Comparison of ENCODE assay signal across 16 mouse cellular contexts in genomic region chr14:25143051-25143450, GRCm38 (mm10).
"Had no signal": no experiment of that assay in that cellular context is flagged by ENCODE, and none has a peak within 500 bp of the region (broad histone marks: within the 10 kb centered on the region; RNA-seq: fewer than 3 reads in every experiment).

No protein-coding gene starts in this region.

- H3K4me3 ChIP-seq: layer of hippocampus, adult 2 months had no signal

- ATAC-seq: intestine, postnatal 0 days; liver, postnatal 0 days had no signal

- DNase-seq: kidney, adult 2 months; layer of hippocampus, adult 9-11 months; liver; liver, postnatal 0 days; lung, embryonic 14.5 days; lung, postnatal 10 days; lung, postnatal 4 days; midbrain, embryonic 14.5 days; thymus, adult 18-20 months; thymus, postnatal 36 days had no signal

- H3K27ac ChIP-seq: kidney, postnatal 0 days; layer of hippocampus, adult 2 months; liver, embryonic 14.5 days; stomach, postnatal 0 days had no signal

- H3K4me2 ChIP-seq: lung, embryonic 14.5 days; midbrain, embryonic 11.5 days had no signal

- H3K9ac ChIP-seq: liver, embryonic 14.5 days; liver, postnatal 0 days; lung, embryonic 14.5 days had no signal
